Mouse (Mus musculus) stomach, embryonic 14.5 days (tissue): ENCODE measurements around the gene Mrpl20. TPM values are rescaled to one million over a fixed set of nuclear protein-coding genes. Genes with fewer than 3 reads are reported as not detected.
"Not testable (repeated sequence)": the region's sequence is repeated elsewhere in the genome, so short reads cannot be mapped to it uniquely, and the experiment has no call there.

ENCODE experiments used
- ATAC-seq: fragments of 200-750 bp; cut with Nextera tagmentation; 2 replicates; pipeline ENCODE4 v1.8.0; 2017; ENCODE audit warnings: low read depth, moderate TSS enrichment; ENCODE audit not compliant: insufficient number of reproducible peaks, insufficient read depth, low FRiP score
- H3K27ac ChIP-seq: fragments of 300-500 bp; sonication (generic); 2 replicates; pipeline ENCODE4 v1.5.1; 2014; ENCODE audit warnings: mild to moderate bottlenecking, low read length, moderate library complexity, mixed read lengths
- H3K27me3 ChIP-seq: fragments of 300-500 bp; sonication (generic); 2 replicates; pipeline ENCODE4 v1.6.1; 2014; ENCODE audit warnings: low read length, control low read depth, mixed read lengths; ENCODE audit not compliant: control insufficient read depth, insufficient read depth
- H3K36me3 ChIP-seq: fragments of 300-500 bp; sonication (generic); 2 replicates; pipeline ENCODE4 v1.6.1; 2014; ENCODE audit warnings: mild to moderate bottlenecking, control low read depth, low read length, moderate library complexity, mixed read lengths; ENCODE audit not compliant: control insufficient read depth, insufficient read depth
- H3K4me1 ChIP-seq: fragments of 300-500 bp; sonication (generic); 2 replicates; pipeline ENCODE4 v1.6.1; 2014; ENCODE audit warnings: low read length, control low read depth, mixed read lengths; ENCODE audit not compliant: control insufficient read depth, insufficient read depth
- H3K4me2 ChIP-seq: fragments of 300-500 bp; sonication (generic); replicated peaks from 2 replicates; pipeline ENCODE4 v1.6.1; 2014; ENCODE audit warnings: low read depth, low read length, control low read depth
- H3K4me3 ChIP-seq: fragments of 300-500 bp; sonication (generic); 2 replicates; pipeline ENCODE4 v1.5.1; 2014; ENCODE audit warnings: low read depth, low read length, control low read depth
- H3K9ac ChIP-seq: fragments of 300-500 bp; sonication (generic); replicated peaks from 2 replicates; pipeline ENCODE4 v1.6.1; 2014; ENCODE audit warnings: low read depth, mild to moderate bottlenecking, control low read depth, low read length, moderate library complexity, mixed read lengths
- H3K9me3 ChIP-seq: fragments of 300-500 bp; sonication (generic); 2 replicates; pipeline ENCODE4 v1.6.1; 2016; ENCODE audit warnings: low read depth, low read length, control low read depth; ENCODE audit not compliant: control insufficient read depth
- WGBS: fragments of 180-500 bp; shearing (Covaris S2); extraction: QIAGEN DNeasy Blood & Tissue Kit; methylation state at CpG from one replicate; pipeline ENCODE4 v1.1.7; 2014; 5-methylcytosine and 5-hydroxymethylcytosine counted together
- polyA plus RNA-seq: library from polyadenylated mRNA; unstranded; fragments of >200 nt; fragmentation: Nextera tagmentation; extraction: Ambion mirVana; gene quantifications from 2 replicates; pipeline ENCODE4 v1.2.1, GENCODE M21; 2014

The Mrpl20 gene
- polyA plus RNA-seq, 1 experiment from 2014 or later = 209 TPM

DNA sequence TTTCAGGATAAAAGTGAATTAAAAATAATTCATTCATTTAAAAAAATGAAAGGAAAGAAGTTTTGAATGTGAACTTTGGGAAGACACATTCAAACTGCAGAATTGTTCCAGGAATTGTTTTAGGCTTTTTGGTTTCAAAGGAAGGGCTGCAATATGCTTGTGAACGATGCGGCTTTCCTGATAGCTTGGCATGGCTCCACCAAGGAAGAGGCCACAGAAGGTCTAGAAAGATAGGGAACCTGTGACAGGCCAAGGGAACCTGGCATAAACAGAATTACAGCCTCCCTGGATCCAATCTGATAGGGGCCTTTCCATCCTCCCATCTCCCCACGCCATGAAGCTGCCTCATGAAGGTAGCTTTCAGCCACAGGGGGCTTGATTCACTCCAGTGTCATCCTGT, 14.4 kb upstream of the Mrpl20 start:
- H3K9me3 ChIP-seq = no peaks in the 10 kb centered on the region
- H3K4me3 ChIP-seq = no peak overlapping the region
- ATAC-seq = no peak
- H3K27ac ChIP-seq = no peak overlapping the region
- H3K4me1 ChIP-seq = peaks cover 3% of the 10 kb centered on the region; the same call in 1 of the 2 replicates
- H3K36me3 ChIP-seq = no peaks in the 10 kb centered on the region
- no peak overlapping the region for H3K4me2 ChIP-seq
- no peak overlapping the region for H3K9ac ChIP-seq
- H3K27me3 ChIP-seq = no peaks in the 10 kb centered on the region
- WGBS = 76% methylated on average over 3 of the region's 3 CpGs

GRCm38 (mm10) chr4:155788833-155789232, 13.8 kb upstream of the Mrpl20 start:
- H3K9ac ChIP-seq, ATAC-seq, H3K27ac ChIP-seq, H3K4me1 ChIP-seq, H3K9me3 ChIP-seq, H3K4me3 ChIP-seq, H3K36me3 ChIP-seq, H3K4me2 ChIP-seq, H3K27me3 ChIP-seq: not testable (repeated sequence)
- WGBS = 71% methylated on average over 4 of the region's 4 CpGs

DNA sequence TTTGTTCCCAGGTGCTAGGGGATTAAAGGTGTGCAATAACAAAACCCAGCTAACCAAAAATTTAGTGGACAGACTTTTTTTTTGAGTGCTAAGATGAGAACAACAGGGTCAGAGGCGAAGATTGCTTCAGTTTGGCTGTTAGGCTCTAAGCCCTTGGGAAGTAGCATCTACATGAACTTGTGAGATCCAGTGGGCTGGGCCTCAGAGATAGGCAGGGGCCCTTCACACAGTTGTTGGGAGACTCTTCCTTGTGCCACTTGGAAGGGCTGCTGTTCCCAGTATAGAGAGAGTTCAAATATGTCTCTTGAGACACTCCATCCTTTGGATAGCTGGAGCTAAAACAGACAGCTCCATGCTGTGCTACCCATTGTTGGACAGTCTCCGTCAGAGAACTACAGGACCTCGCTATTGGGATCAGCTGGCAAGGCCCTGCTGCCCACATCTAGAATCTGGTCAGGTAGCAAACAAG, 12.6 kb upstream of the Mrpl20 start, which contains the start of gene Ankrd65:
Gene Ankrd65 (plus strand): TSS at position 419 of the 469 bp plus-strand sequence.
- Histone ChIP-seq H3K9me3 (no peaks in the 10 kb centered on the region), H3K36me3 (no peaks in the 10 kb centered on the region), H3K27ac (peak within 1 kb of the TSS; percentile 74; the same call in 1 of the 2 replicates), H3K4me2 (no peak within 1 kb of the TSS), H3K9ac (no peak within 1 kb of the TSS), H3K27me3 (no peaks in the 10 kb centered on the region), H3K4me1 (no peaks in the 10 kb centered on the region), H3K4me3 (no peak within 1 kb of the TSS)
- WGBS = 89% methylated on average over 3 of the region's 3 CpGs
- ATAC-seq = no peak

GRCm38 (mm10) chr4:155790650-155791161, 12.0 kb upstream of the Mrpl20 start:
- Histone ChIP-seq H3K36me3 (no peaks in the 10 kb centered on the region), H3K4me3 (no peak overlapping the region), H3K27ac (peak overlapping the region; percentile 74; the same call in 1 of the 2 replicates), H3K27me3 (no peaks in the 10 kb centered on the region), H3K4me1 (no peaks in the 10 kb centered on the region), H3K4me2 (no peak overlapping the region), H3K9ac (no peak overlapping the region), H3K9me3 (no peaks in the 10 kb centered on the region)
- peak; percentile 68 for ATAC-seq
- WGBS = 46% methylated on average over 3 of the region's 3 CpGs

GRCm38 (mm10) chr4:155791240-155791933, 11.3 kb upstream of the Mrpl20 start:
- no peak overlapping the region for H3K9ac ChIP-seq
- H3K36me3 ChIP-seq = no peaks in the 10 kb centered on the region
- no peaks in the 10 kb centered on the region for H3K9me3 ChIP-seq
- peak overlapping the region; percentile 74; the same call in 1 of the 2 replicates for H3K27ac ChIP-seq
- no peak overlapping the region for H3K4me2 ChIP-seq
- WGBS = 67% methylated on average over 24 of the region's 24 CpGs
- H3K4me1 ChIP-seq = no peaks in the 10 kb centered on the region
- no peak for ATAC-seq
- H3K4me3 ChIP-seq = no peak overlapping the region
- no peaks in the 10 kb centered on the region for H3K27me3 ChIP-seq

GRCm38 (mm10) chr4:155793730-155794129, 8.9 kb upstream of the Mrpl20 start:
- Histone ChIP-seq H3K4me1 (no peaks in the 10 kb centered on the region), H3K36me3 (no peaks in the 10 kb centered on the region), H3K9me3 (no peaks in the 10 kb centered on the region), H3K9ac (no peak overlapping the region), H3K4me3 (no peak overlapping the region), H3K4me2 (no peak overlapping the region), H3K27ac (no peak overlapping the region), H3K27me3 (no peaks in the 10 kb centered on the region)
- WGBS = 60% methylated on average over 2 of the region's 2 CpGs
- ATAC-seq = no peak

DNA sequence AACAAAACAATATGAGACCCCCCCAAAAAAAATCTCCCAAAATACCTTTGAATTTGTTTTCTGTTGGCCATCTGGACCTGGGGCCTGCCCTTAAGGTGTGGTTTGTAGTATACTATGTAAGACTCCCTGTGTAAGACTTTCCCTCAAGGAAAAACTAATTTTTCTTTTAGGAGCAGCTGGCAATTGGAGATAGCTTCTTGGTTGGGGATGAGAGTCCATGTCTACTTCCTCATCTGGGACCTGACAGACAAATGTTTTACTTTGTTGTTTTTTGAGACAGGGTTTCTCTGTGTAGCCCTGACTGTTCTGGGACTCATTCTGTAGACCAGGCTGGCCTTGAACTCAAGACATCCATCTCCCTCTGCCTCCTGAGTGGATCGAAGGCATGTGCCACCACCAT, 603 bp upstream of the Mrpl20 start:
- no peak for ATAC-seq
- peaks cover 10% of the 10 kb centered on the region; the same call in 1 of the 2 replicates for H3K4me1 ChIP-seq
- 94% methylated on average over 1 of the region's 1 CpGs for WGBS
- no peak overlapping the region for H3K4me3 ChIP-seq
- H3K4me2 ChIP-seq = no peak overlapping the region
- H3K27ac ChIP-seq = no peak overlapping the region
- H3K9me3 ChIP-seq = no peaks in the 10 kb centered on the region
- no peaks in the 10 kb centered on the region for H3K27me3 ChIP-seq
- peaks cover 13% of the 10 kb centered on the region; the same call in 1 of the 2 replicates for H3K36me3 ChIP-seq
- no peak overlapping the region for H3K9ac ChIP-seq

GRCm38 (mm10) chr4:155803340-155804041, 813 bp downstream of the Mrpl20 start:
- H3K27me3 ChIP-seq = no peaks in the 10 kb centered on the region
- peaks cover 27% of the 10 kb centered on the region for H3K36me3 ChIP-seq
- H3K4me1 ChIP-seq = peaks cover 10% of the 10 kb centered on the region; the same call in 1 of the 2 replicates
- peak overlapping the region; percentile 81 for H3K4me2 ChIP-seq
- peak; percentile 97 for ATAC-seq
- H3K9me3 ChIP-seq = no peaks in the 10 kb centered on the region
- H3K4me3 ChIP-seq = peak overlapping the region; percentile 96
- H3K27ac ChIP-seq = peak overlapping the region; percentile 71
- under 1% methylated on average over 56 of the region's 58 CpGs for WGBS
- peak overlapping the region; percentile 77 for H3K9ac ChIP-seq
